ENCODE assay signal across 8 mouse cellular contexts in genomic region chr9:109059136-109059903, GRCm38 (mm10). TPM values are rescaled to one million over a fixed set of nuclear protein-coding genes. Genes with fewer than 3 reads are reported as not detected.
A peak's percentile ranks its signal among the peaks of the same experiment; 100 is the strongest.
DNase-seq lines count a peak whose midpoint lies in the region; ATAC-seq and TF ChIP-seq lines count a peak whose summit lies in the region.

Trex1 (minus strand) TSS chr9:109059734.

- peak; percentile 74 for ATAC-seq in embryonic facial prominence, embryonic 13.5 days (ENCODE audit: insufficient number of reproducible peaks, insufficient read depth, low FRiP score, low TSS enrichment, low read depth)
- peak; percentile 74 for ATAC-seq in limb, embryonic 12.5 days (ENCODE audit: insufficient number of reproducible peaks, insufficient read depth, low FRiP score, low TSS enrichment, low read depth)
- ATAC-seq in midbrain, embryonic 15.5 days (replicated peaks) = peak; percentile 58

- peak; percentile 94 for TF ChIP-seq POLR2A in kidney, adult 2 months (IDR thresholded peaks at IDR 0.05; ENCODE audit: low read depth, low read length)

- DNase-seq in 3134 (ENCODE audit: extremely low read depth, insufficient read length, low spot score) = peak; percentile 87
- DNase-seq in adrenal gland, postnatal 25 days = peak; percentile 90
- DNase-seq in heart, adult 18-20 months = peak; percentile 93 to 96
- DNase-seq in kidney, adult 2 months = peak; percentile 96
- peak; percentile 81 to 91 for DNase-seq in spleen, postnatal 10 days (ENCODE audit: low spot score in 2 of 2)

- H3K9ac ChIP-seq in embryonic facial prominence, embryonic 13.5 days = peak within 1 kb of the TSS; percentile 75
- peak within 1 kb of the TSS; percentile 60 for H3K9ac ChIP-seq in limb, embryonic 12.5 days (replicated peaks)
- H3K9ac ChIP-seq in midbrain, embryonic 15.5 days = peak within 1 kb of the TSS; percentile 34

- H3K4me1 ChIP-seq in embryonic facial prominence, embryonic 13.5 days = peaks cover 34% of the 10 kb centered on the region
- peaks cover 6% of the 10 kb centered on the region; the same call in 1 of the 2 replicates for H3K4me1 ChIP-seq in kidney, adult 2 months (ENCODE audit: control insufficient read depth, insufficient read depth, low read length)
- H3K4me1 ChIP-seq in limb, embryonic 12.5 days (replicated peaks) = peaks cover 18% of the 10 kb centered on the region
- H3K4me1 ChIP-seq in midbrain, embryonic 15.5 days = peaks cover 25% of the 10 kb centered on the region

- TF ChIP-seq CTCF in kidney, adult 2 months (conservative IDR thresholded peaks at IDR 0.05; ENCODE audit: insufficient read depth, insufficient read length, low read depth, low read length) = peak; percentile 96

- peaks cover 73% of the 10 kb centered on the region for H3K36me3 ChIP-seq in embryonic facial prominence, embryonic 13.5 days
- H3K36me3 ChIP-seq in kidney, adult 2 months (ENCODE audit: control insufficient read depth, insufficient read depth, low read length) = no peaks in the 10 kb centered on the region
- peaks cover 80% of the 10 kb centered on the region for H3K36me3 ChIP-seq in limb, embryonic 12.5 days
- peaks cover 28% of the 10 kb centered on the region for H3K36me3 ChIP-seq in midbrain, embryonic 15.5 days (replicated peaks)

- peak within 1 kb of the TSS; percentile 92 for H3K27ac ChIP-seq in embryonic facial prominence, embryonic 13.5 days
- H3K27ac ChIP-seq in kidney, adult 2 months (ENCODE audit: insufficient read depth, low read depth, low read length) = peak within 1 kb of the TSS; percentile 61
- peak within 1 kb of the TSS; percentile 80 for H3K27ac ChIP-seq in limb, embryonic 12.5 days
- H3K27ac ChIP-seq in midbrain, embryonic 15.5 days = peak within 1 kb of the TSS; percentile 79

- WGBS in embryonic facial prominence, embryonic 13.5 days = 11% methylated on average over 15 of the region's 15 CpGs
- WGBS in kidney, adult 2 months = 2% methylated on average over 15 of the region's 15 CpGs
- WGBS in limb, embryonic 12.5 days = 28% methylated on average over 15 of the region's 15 CpGs
- WGBS in midbrain, embryonic 15.5 days = 24% methylated on average over 15 of the region's 15 CpGs

- H3K4me3 ChIP-seq in embryonic facial prominence, embryonic 13.5 days = peak within 1 kb of the TSS; percentile 40
- peak within 1 kb of the TSS; percentile 56 for H3K4me3 ChIP-seq in kidney, adult 2 months (ENCODE audit: insufficient read depth, low read depth, low read length)
- H3K4me3 ChIP-seq in limb, embryonic 12.5 days (replicated peaks) = peak within 1 kb of the TSS; percentile 33
- H3K4me3 ChIP-seq in midbrain, embryonic 15.5 days = peak within 1 kb of the TSS; percentile 34

- no peaks in the 10 kb centered on the region for H3K27me3 ChIP-seq in embryonic facial prominence, embryonic 13.5 days
- H3K27me3 ChIP-seq in kidney, adult 2 months (replicated peaks; ENCODE audit: control insufficient read depth, insufficient read depth, low read length) = no peaks in the 10 kb centered on the region
- H3K27me3 ChIP-seq in limb, embryonic 12.5 days = no peaks in the 10 kb centered on the region
- no peaks in the 10 kb centered on the region for H3K27me3 ChIP-seq in midbrain, embryonic 15.5 days (replicated peaks)

- peak within 1 kb of the TSS; percentile 66 for H3K4me2 ChIP-seq in embryonic facial prominence, embryonic 13.5 days
- H3K4me2 ChIP-seq in limb, embryonic 12.5 days = peak within 1 kb of the TSS; percentile 52
- H3K4me2 ChIP-seq in midbrain, embryonic 15.5 days = peak within 1 kb of the TSS; percentile 50

- no peaks in the 10 kb centered on the region for H3K9me3 ChIP-seq in embryonic facial prominence, embryonic 13.5 days
- H3K9me3 ChIP-seq in limb, embryonic 12.5 days = no peaks in the 10 kb centered on the region
- no peaks in the 10 kb centered on the region for H3K9me3 ChIP-seq in midbrain, embryonic 15.5 days

RNA-seq across cellular contexts. Expression of gene Trex1, which starts in this region (rescaled TPM):
- 18.8 and 23.3 TPM in 2 replicates for total RNA-seq in adrenal gland, postnatal 25 days (2021)
- polyA plus RNA-seq in embryonic facial prominence, embryonic 13.5 days (2015; fragmentation: Nextera tagmentation; extraction: Ambion mirVana) = 13.3 and 13.7 TPM in 2 replicates
- 10 to 100 TPM; 13.6 to 17.2 TPM for total RNA-seq in heart, adult 18-20 months (2021)
- polyA plus RNA-seq in kidney, adult 2 months (2012; rRNA removed) = 45.2 and 46.7 TPM in 2 replicates
- 7.1 and 7.5 TPM in 2 replicates for polyA plus RNA-seq in limb, embryonic 12.5 days (2016; fragmentation: Nextera tagmentation; extraction: Ambion mirVana)
- 18.0 TPM in 2 replicates for polyA plus RNA-seq in midbrain, embryonic 15.5 days (2015; fragmentation: Nextera tagmentation; extraction: Ambion mirVana)

Comparison
In these comparisons a context has a peak if more than half of its experiments do, and no peak if none do; other contexts are left out.
1. Peak in every context shown above with its lines: DNase-seq, ATAC-seq, H3K4me3 ChIP-seq and H3K27ac ChIP-seq.